ENCODE assay signal across 9 mouse cellular contexts in the genomic region with DNA sequence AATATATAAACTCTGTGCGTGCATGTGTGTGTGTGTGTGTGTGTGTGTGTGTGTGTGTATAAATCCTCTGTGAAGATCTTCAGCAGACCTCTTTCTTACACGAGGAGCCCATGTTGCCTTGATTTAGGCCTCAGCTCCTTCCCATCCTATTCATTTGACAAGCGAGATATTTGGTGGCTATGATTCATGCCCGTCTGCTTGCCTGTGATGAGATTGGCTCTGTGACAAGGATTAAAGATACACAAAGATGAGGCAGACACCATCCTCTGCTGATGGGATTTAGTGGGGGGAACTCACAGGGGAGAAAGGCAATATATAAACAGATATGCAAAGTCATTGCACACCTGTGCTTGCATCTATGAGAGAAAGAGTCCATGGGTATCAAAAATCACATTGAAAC.
A peak's percentile ranks its signal among the peaks of the same experiment; 100 is the strongest.
DNase-seq lines count a peak whose midpoint lies in the region.
"Had no signal": no experiment of that assay in that cellular context is flagged by ENCODE, and none has a peak within 500 bp of the region (broad histone marks: within the 10 kb centered on the region; RNA-seq: fewer than 3 reads in every experiment).

No protein-coding gene starts in this region.

- peak; percentile 22 to 43 for DNase-seq in cerebellum, postnatal 10 days
- DNase-seq in cerebellum, postnatal 36 days: no peak
- peak; percentile 27 for DNase-seq in layer of hippocampus, adult 11-12 months (ENCODE audit: low spot score)
- no peak for DNase-seq in layer of hippocampus, postnatal 25 days (ENCODE audit: extremely low spot score in 1 of 2, low spot score in 1 of 2)
- DNase-seq in right cerebral cortex, adult 18-20 months: peak; percentile 20
- DNase-seq in right cerebral cortex, postnatal 14 days: no peak
- no peak for DNase-seq in thymus, postnatal 36 days
- DNase-seq: gastrocnemius, postnatal 14 days; heart, adult 2 months had no signal

Comparison
In these comparisons a context has a peak if more than half of its experiments do, and no peak if none do; other contexts are left out.
1. DNase-seq: peak in cerebellum, postnatal 10 days (2 of 2), layer of hippocampus, adult 11-12 months (single experiment) and right cerebral cortex, adult 18-20 months (single experiment); none in cerebellum, postnatal 36 days (0 of 2), layer of hippocampus, postnatal 25 days (0 of 2), right cerebral cortex, postnatal 14 days (single experiment) and thymus, postnatal 36 days (0 of 2).